Mouse (Mus musculus): ENCODE data around the gene Ppp4r4. TPM values are rescaled to one million over a fixed set of nuclear protein-coding genes. Genes with fewer than 3 reads are reported as not detected.
"Not testable (repeated sequence)": the region's sequence is repeated elsewhere in the genome, so short reads cannot be mapped to it uniquely, and the experiment has no call there.

The Ppp4r4 gene
- polyA plus RNA-seq, 1 experiment from 2014 or later: 2.2 TPM

GRCm38 (mm10) chr12:103550047-103550446 lies 18.0 kb downstream of the Ppp4r4 start:
- Histone ChIP-seq H3K4me3 (ENCODE audit: low read length) (no peak overlapping the region), H3K9me3 (ENCODE audit: control insufficient read depth, low read length) (no peaks in the 10 kb centered on the region), H3K9ac (ENCODE audit: low read length) (no peak overlapping the region), H3K4me1 (replicated peaks; ENCODE audit: control insufficient read depth, insufficient read depth, low read length) (no peaks in the 10 kb centered on the region), H3K36me3 (ENCODE audit: control insufficient read depth, insufficient read depth, low read length) (no peaks in the 10 kb centered on the region), H3K27me3 (ENCODE audit: control insufficient read depth, insufficient read depth, low read depth, low read length) (no peaks in the 10 kb centered on the region), H3K4me2 (ENCODE audit: low read depth, low read length) (no peak overlapping the region), H3K27ac (ENCODE audit: low read length) (no peak overlapping the region)
- no peak for ATAC-seq (ENCODE audit: low read depth)
- 78% methylated on average over 6 of the region's 6 CpGs for WGBS

- ATAC-seq (ENCODE audit: low read depth): no peak
- H3K27me3 ChIP-seq (ENCODE audit: control insufficient read depth, insufficient read depth, low read depth, low read length): no peaks in the 10 kb centered on the region
- H3K27ac ChIP-seq (ENCODE audit: low read length): no peak overlapping the region
- no peak overlapping the region for H3K9ac ChIP-seq (ENCODE audit: low read length)
- H3K36me3 ChIP-seq (ENCODE audit: control insufficient read depth, insufficient read depth, low read length): no peaks in the 10 kb centered on the region
- H3K4me2 ChIP-seq (ENCODE audit: low read depth, low read length): no peak overlapping the region
- H3K4me3 ChIP-seq (ENCODE audit: low read length): no peak overlapping the region
- no peaks in the 10 kb centered on the region for H3K4me1 ChIP-seq (replicated peaks; ENCODE audit: control insufficient read depth, insufficient read depth, low read length)
- WGBS: 27% methylated on average over 4 of the region's 4 CpGs
- no peaks in the 10 kb centered on the region for H3K9me3 ChIP-seq (ENCODE audit: control insufficient read depth, low read length)
Measured at GRCm38 (mm10) chr12:103551422-103551821, 19.3 kb downstream of the Ppp4r4 start.

- Histone ChIP-seq H3K27me3 (ENCODE audit: control insufficient read depth, insufficient read depth, low read depth, low read length) (no peaks in the 10 kb centered on the region), H3K4me2 (ENCODE audit: low read depth, low read length) (no peak overlapping the region), H3K4me1 (replicated peaks; ENCODE audit: control insufficient read depth, insufficient read depth, low read length) (no peaks in the 10 kb centered on the region), H3K9ac (ENCODE audit: low read length) (no peak overlapping the region), H3K27ac (ENCODE audit: low read length) (no peak overlapping the region), H3K9me3 (ENCODE audit: control insufficient read depth, low read length) (no peaks in the 10 kb centered on the region), H3K36me3 (ENCODE audit: control insufficient read depth, insufficient read depth, low read length) (no peaks in the 10 kb centered on the region), H3K4me3 (ENCODE audit: low read length) (no peak overlapping the region)
- WGBS: 56% methylated on average over 2 of the region's 2 CpGs
- ATAC-seq (ENCODE audit: low read depth): no peak
Measured at GRCm38 (mm10) chr12:103552506-103552905, 20.4 kb downstream of the Ppp4r4 start.

- H3K27ac ChIP-seq (ENCODE audit: low read length): no peak overlapping the region
Measured at GRCm38 (mm10) chr12:103553497-103553896, 21.4 kb downstream of the Ppp4r4 start.

GRCm38 (mm10) chr12:103556856-103557255 lies 24.8 kb downstream of the Ppp4r4 start:
- Histone ChIP-seq H3K27me3 (ENCODE audit: control insufficient read depth, insufficient read depth, low read depth, low read length) (no peaks in the 10 kb centered on the region), H3K36me3 (ENCODE audit: control insufficient read depth, insufficient read depth, low read length) (no peaks in the 10 kb centered on the region), H3K9me3 (ENCODE audit: control insufficient read depth, low read length) (no peaks in the 10 kb centered on the region), H3K4me3 (ENCODE audit: low read length) (no peak overlapping the region), H3K27ac (ENCODE audit: low read length) (no peak overlapping the region), H3K4me2 (ENCODE audit: low read depth, low read length) (no peak overlapping the region), H3K4me1 (replicated peaks; ENCODE audit: control insufficient read depth, insufficient read depth, low read length) (no peaks in the 10 kb centered on the region), H3K9ac (ENCODE audit: low read length) (no peak overlapping the region)
- 82% methylated on average over 5 of the region's 5 CpGs for WGBS
- no peak for ATAC-seq (ENCODE audit: low read depth)

More at GRCm38 (mm10) chr12:103553497-103553896, 21.4 kb downstream of the Ppp4r4 start:
- 75% methylated on average over 3 of the region's 3 CpGs for WGBS
- no peak overlapping the region for H3K4me2 ChIP-seq (ENCODE audit: low read depth, low read length)
- no peak overlapping the region for H3K9ac ChIP-seq (ENCODE audit: low read length)
- no peak for ATAC-seq (ENCODE audit: low read depth)
- no peak overlapping the region for H3K4me3 ChIP-seq (ENCODE audit: low read length)
- H3K4me1 ChIP-seq (replicated peaks; ENCODE audit: control insufficient read depth, insufficient read depth, low read length): no peaks in the 10 kb centered on the region
- H3K27me3 ChIP-seq (ENCODE audit: control insufficient read depth, insufficient read depth, low read depth, low read length): no peaks in the 10 kb centered on the region
- H3K36me3 ChIP-seq (ENCODE audit: control insufficient read depth, insufficient read depth, low read length): no peaks in the 10 kb centered on the region
- no peaks in the 10 kb centered on the region for H3K9me3 ChIP-seq (ENCODE audit: control insufficient read depth, low read length)

- H3K27ac ChIP-seq (ENCODE audit: low read length): no peak overlapping the region
- no peak overlapping the region for H3K9ac ChIP-seq (ENCODE audit: low read length)
- 56% methylated on average over 1 of the region's 1 CpGs for WGBS
- H3K27me3 ChIP-seq (ENCODE audit: control insufficient read depth, insufficient read depth, low read depth, low read length): no peaks in the 10 kb centered on the region
- H3K9me3 ChIP-seq (ENCODE audit: control insufficient read depth, low read length): no peaks in the 10 kb centered on the region
- no peak overlapping the region for H3K4me3 ChIP-seq (ENCODE audit: low read length)
- no peak overlapping the region for H3K4me2 ChIP-seq (ENCODE audit: low read depth, low read length)
- no peaks in the 10 kb centered on the region for H3K4me1 ChIP-seq (replicated peaks; ENCODE audit: control insufficient read depth, insufficient read depth, low read length)
- no peaks in the 10 kb centered on the region for H3K36me3 ChIP-seq (ENCODE audit: control insufficient read depth, insufficient read depth, low read length)
- ATAC-seq (ENCODE audit: low read depth): no peak
Measured at GRCm38 (mm10) chr12:103564726-103565125, 32.6 kb downstream of the Ppp4r4 start.

- H3K4me3 ChIP-seq (ENCODE audit: low read length): no peak overlapping the region
- no peak overlapping the region for H3K27ac ChIP-seq (ENCODE audit: low read length)
- no peak overlapping the region for H3K4me2 ChIP-seq (ENCODE audit: low read depth, low read length)
- no peaks in the 10 kb centered on the region for H3K4me1 ChIP-seq (replicated peaks; ENCODE audit: control insufficient read depth, insufficient read depth, low read length)
- H3K36me3 ChIP-seq (ENCODE audit: control insufficient read depth, insufficient read depth, low read length): no peaks in the 10 kb centered on the region
- no peak for ATAC-seq (ENCODE audit: low read depth)
- 59% methylated on average over 7 of the region's 7 CpGs for WGBS
- no peaks in the 10 kb centered on the region for H3K27me3 ChIP-seq (ENCODE audit: control insufficient read depth, insufficient read depth, low read depth, low read length)
- H3K9ac ChIP-seq (ENCODE audit: low read length): no peak overlapping the region
- no peaks in the 10 kb centered on the region for H3K9me3 ChIP-seq (ENCODE audit: control insufficient read depth, low read length)
Measured at GRCm38 (mm10) chr12:103565151-103565550, 33.1 kb downstream of the Ppp4r4 start.

GRCm38 (mm10) chr12:103567129-103567528 lies 35.0 kb downstream of the Ppp4r4 start:
- no peak overlapping the region for H3K4me3 ChIP-seq (ENCODE audit: low read length)
- no peak overlapping the region for H3K9ac ChIP-seq (ENCODE audit: low read length)
- H3K36me3 ChIP-seq (ENCODE audit: control insufficient read depth, insufficient read depth, low read length): no peaks in the 10 kb centered on the region
- H3K27ac ChIP-seq (ENCODE audit: low read length): no peak overlapping the region
- H3K27me3 ChIP-seq (ENCODE audit: control insufficient read depth, insufficient read depth, low read depth, low read length): no peaks in the 10 kb centered on the region
- ATAC-seq (ENCODE audit: low read depth): no peak
- H3K4me2 ChIP-seq (ENCODE audit: low read depth, low read length): no peak overlapping the region
- no peaks in the 10 kb centered on the region for H3K4me1 ChIP-seq (replicated peaks; ENCODE audit: control insufficient read depth, insufficient read depth, low read length)
- 52% methylated on average over 3 of the region's 3 CpGs for WGBS
- no peaks in the 10 kb centered on the region for H3K9me3 ChIP-seq (ENCODE audit: control insufficient read depth, low read length)

GRCm38 (mm10) chr12:103569690-103570089 lies 37.6 kb downstream of the Ppp4r4 start:
- Histone ChIP-seq H3K36me3 (ENCODE audit: control insufficient read depth, insufficient read depth, low read length) (no peaks in the 10 kb centered on the region), H3K27me3 (ENCODE audit: control insufficient read depth, insufficient read depth, low read depth, low read length) (no peaks in the 10 kb centered on the region), H3K9me3 (ENCODE audit: control insufficient read depth, low read length) (no peaks in the 10 kb centered on the region), H3K9ac (ENCODE audit: low read length) (no peak overlapping the region), H3K4me2 (ENCODE audit: low read depth, low read length) (no peak overlapping the region), H3K4me1 (replicated peaks; ENCODE audit: control insufficient read depth, insufficient read depth, low read length) (no peaks in the 10 kb centered on the region), H3K4me3 (ENCODE audit: low read length) (no peak overlapping the region), H3K27ac (ENCODE audit: low read length) (no peak overlapping the region)
- 42% methylated on average over 6 of the region's 6 CpGs for WGBS
- no peak for ATAC-seq (ENCODE audit: low read depth)

GRCm38 (mm10) chr12:103578148-103578547 lies 46.1 kb downstream of the Ppp4r4 start:
- not testable (repeated sequence) for H3K9ac ChIP-seq (ENCODE audit: low read length); H3K4me3 ChIP-seq (ENCODE audit: low read length); H3K27ac ChIP-seq (ENCODE audit: low read length); H3K27me3 ChIP-seq (ENCODE audit: control insufficient read depth, insufficient read depth, low read depth, low read length); H3K9me3 ChIP-seq (ENCODE audit: control insufficient read depth, low read length); H3K36me3 ChIP-seq (ENCODE audit: control insufficient read depth, insufficient read depth, low read length); H3K4me1 ChIP-seq (replicated peaks; ENCODE audit: control insufficient read depth, insufficient read depth, low read length); H3K4me2 ChIP-seq (ENCODE audit: low read depth, low read length)
- WGBS: 66% methylated on average over 6 of the region's 6 CpGs
- peak; percentile 77 for ATAC-seq (ENCODE audit: low read depth)
